Mouse (Mus musculus) lung, postnatal 0 days (tissue): ENCODE measurements around the gene Gm43517.

Experiments used
- CTCF ChIP-seq: IDR thresholded peaks from 2 replicates; pipeline ENCODE4 v1.5.1; 2016; ENCODE audit warnings: antibody characterized with exemption, mild to moderate bottlenecking
- EP300 ChIP-seq: IDR thresholded peaks from 2 replicates; pipeline ENCODE4 v1.6.1; 2016; ENCODE audit warnings: antibody characterized with exemption, mild to moderate bottlenecking, control low read depth

DNA sequence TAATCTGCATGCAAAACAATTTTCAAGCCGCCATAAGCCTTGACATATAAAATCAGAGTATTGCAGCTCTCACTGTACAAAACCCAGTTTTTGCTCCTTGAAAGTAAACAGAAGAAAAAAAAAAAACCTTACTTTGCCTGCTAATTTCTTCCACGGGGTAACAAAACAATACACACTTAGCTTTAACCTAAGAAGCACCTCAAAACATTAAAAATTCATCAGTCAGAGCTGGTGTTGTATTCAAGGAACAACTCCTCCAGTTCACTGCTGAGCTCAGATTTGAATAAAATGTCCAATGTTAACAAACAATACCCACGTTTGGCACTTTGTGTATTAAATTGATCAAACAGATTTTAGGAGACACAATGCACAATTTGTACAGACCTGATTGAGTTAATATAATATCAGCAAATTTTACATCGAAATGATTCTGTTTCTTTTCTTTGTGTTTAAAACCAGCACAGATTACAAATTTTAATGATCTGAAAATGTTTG lies 3.9 kb upstream of the Gm43517 start:
- TF ChIP-seq CTCF (no peak), EP300 (no peak)
